Mouse (Mus musculus) embryonic facial prominence, embryonic 14.5 days (tissue): ENCODE results near the gene Fam167b. TPM values are rescaled to one million over a fixed set of nuclear protein-coding genes. Genes with fewer than 3 reads are reported as not detected.
"Not testable (repeated sequence)": the region's sequence is repeated elsewhere in the genome, so short reads cannot be mapped to it uniquely, and the experiment has no call there.

Experiments used
- ATAC-seq: fragments of 200-750 bp; cut with Nextera tagmentation; 2 replicates; pipeline ENCODE4 v1.8.0; 2017; ENCODE audit warnings: low read depth, moderate number of reproducible peaks, moderate TSS enrichment
- DNase-seq: peaks from one replicate; pipeline ENCODE4 v3.0.0-alpha.2; 2015; ENCODE audit warnings: low spot score
- H3K27ac ChIP-seq: fragments of 300-500 bp; sonication (generic); replicated peaks from 2 replicates; pipeline ENCODE4 v1.5.1; 2014; ENCODE audit warnings: low read depth, mild to moderate bottlenecking, low read length, moderate library complexity
- H3K27me3 ChIP-seq: fragments of 300-500 bp; sonication (generic); replicated peaks from 2 replicates; pipeline ENCODE4 v1.6.1; 2014; ENCODE audit warnings: low read length; ENCODE audit not compliant: control insufficient read depth, insufficient read depth
- H3K36me3 ChIP-seq: fragments of 300-500 bp; sonication (generic); 2 replicates; pipeline ENCODE4 v1.6.1; 2014; ENCODE audit warnings: low read length, mixed read lengths; ENCODE audit not compliant: control insufficient read depth, insufficient read depth
- H3K4me1 ChIP-seq: fragments of 300-500 bp; sonication (generic); 2 replicates; pipeline ENCODE4 v1.6.1; 2014; ENCODE audit warnings: antibody characterized with exemption, low read length; ENCODE audit not compliant: control insufficient read depth, insufficient read depth
- H3K4me2 ChIP-seq: fragments of 300-500 bp; sonication (generic); 2 replicates; pipeline ENCODE4 v1.6.1; 2014; ENCODE audit warnings: low read depth, mild to moderate bottlenecking, low read length, moderate library complexity, mixed read lengths
- H3K4me3 ChIP-seq: fragments of 300-500 bp; sonication (generic); 2 replicates; pipeline ENCODE4 v1.5.1; 2014; ENCODE audit warnings: low read depth, mild to moderate bottlenecking, low read length
- H3K9ac ChIP-seq: fragments of 300-500 bp; sonication (generic); 2 replicates; pipeline ENCODE4 v1.6.1; 2014; ENCODE audit warnings: low read depth, mild to moderate bottlenecking, low read length, moderate library complexity, mixed read lengths
- H3K9me3 ChIP-seq: fragments of 300-500 bp; sonication (generic); 2 replicates; pipeline ENCODE4 v1.6.1; 2016; ENCODE audit warnings: low read length; ENCODE audit not compliant: control insufficient read depth
- WGBS: fragments of 180-500 bp; shearing (Covaris S2); extraction: QIAGEN DNeasy Blood & Tissue Kit; methylation state at CpG from one replicate; pipeline ENCODE4 v1.1.7; 2014; 5-methylcytosine and 5-hydroxymethylcytosine counted together
- polyA plus RNA-seq: library from polyadenylated mRNA; unstranded; fragments of >200 nt; fragmentation: Nextera tagmentation; extraction: Ambion mirVana; gene quantifications from 2 replicates; pipeline ENCODE4 v1.2.1, GENCODE M21; 2014

Fam167b gene
- polyA plus RNA-seq, 1 experiment from 2014 or later = 6.4 TPM

DNA sequence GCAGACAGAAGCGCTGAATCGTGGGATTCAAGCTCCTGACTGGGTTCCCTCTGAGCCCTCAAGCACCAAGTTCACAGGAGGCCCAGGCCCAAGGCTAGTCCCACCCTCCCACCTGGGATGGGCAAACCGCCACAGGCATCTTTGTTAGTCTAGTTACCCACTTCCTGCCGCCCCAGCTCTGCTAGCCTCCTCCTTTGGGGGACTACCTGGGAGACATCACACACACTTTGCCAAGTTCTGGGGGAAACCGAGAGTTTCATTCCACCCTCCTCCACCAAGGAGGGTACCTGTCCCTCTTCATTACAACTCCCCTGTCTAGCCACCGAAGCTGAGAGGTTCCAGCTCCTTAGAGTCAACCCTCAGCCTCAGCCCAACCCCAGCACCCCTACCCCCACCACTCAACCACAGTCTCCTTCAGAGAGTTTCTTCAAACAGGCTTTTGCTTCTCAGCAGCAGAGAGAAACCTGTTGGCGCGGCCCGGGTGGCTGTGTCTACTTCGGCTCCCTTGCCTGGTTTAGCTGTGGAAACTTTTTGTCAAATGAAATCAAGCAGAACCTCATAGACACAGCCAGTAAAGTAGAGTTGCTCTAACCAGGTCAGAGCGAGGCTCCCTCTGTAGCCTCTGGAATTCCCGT lies 19.9 kb downstream of the Fam167b start:
- ATAC-seq (no peak), DNase-seq (no peak)
- no peaks in the 10 kb centered on the region for H3K36me3 ChIP-seq
- WGBS = 80% methylated on average over 12 of the region's 12 CpGs
- no peak overlapping the region for H3K27ac ChIP-seq
- no peaks in the 10 kb centered on the region for H3K9me3 ChIP-seq
- H3K4me3 ChIP-seq = no peak overlapping the region
- H3K4me1 ChIP-seq = peaks cover 11% of the 10 kb centered on the region
- no peak overlapping the region for H3K9ac ChIP-seq
- H3K27me3 ChIP-seq = no peaks in the 10 kb centered on the region
- no peak overlapping the region for H3K4me2 ChIP-seq

DNA sequence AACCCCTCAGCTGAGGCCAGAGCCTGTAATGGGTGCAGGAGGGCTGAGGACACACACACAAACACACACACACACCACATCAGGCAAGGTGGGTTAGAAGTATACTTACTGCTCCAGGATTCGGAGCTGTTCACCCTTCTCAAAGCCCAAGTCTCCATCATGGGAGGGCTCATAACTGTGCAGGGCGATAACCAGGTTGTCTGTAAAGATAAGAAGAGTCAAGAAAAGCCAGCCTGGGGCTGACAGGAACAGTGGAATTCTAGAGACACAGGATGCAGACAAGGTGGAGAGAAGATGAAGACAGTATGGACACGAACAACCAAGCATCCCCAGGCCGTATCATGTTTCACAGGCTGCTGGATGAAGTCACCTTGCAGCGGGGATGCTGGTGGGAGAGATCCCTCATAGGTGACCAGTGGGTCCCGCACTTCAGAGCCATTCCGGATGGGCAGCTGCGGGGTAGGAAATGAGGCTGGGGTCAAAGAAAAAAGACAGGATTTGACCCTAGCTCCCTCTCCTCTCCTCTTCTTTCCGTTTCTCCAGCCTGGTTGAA lies 21.0 kb downstream of the Fam167b start:
- DNase-seq = no peak
- Histone ChIP-seq H3K4me2 (peak overlapping the region; percentile 72), H3K27me3 (no peaks in the 10 kb centered on the region), H3K36me3 (no peaks in the 10 kb centered on the region), H3K27ac (no peak overlapping the region), H3K4me1 (peaks cover 11% of the 10 kb centered on the region), H3K4me3 (peak overlapping the region; percentile 49), H3K9me3 (no peaks in the 10 kb centered on the region), H3K9ac (peak overlapping the region; percentile 66; the same call in 1 of the 2 replicates)
- WGBS = 71% methylated on average over 9 of the region's 9 CpGs
- ATAC-seq = no peak

DNA sequence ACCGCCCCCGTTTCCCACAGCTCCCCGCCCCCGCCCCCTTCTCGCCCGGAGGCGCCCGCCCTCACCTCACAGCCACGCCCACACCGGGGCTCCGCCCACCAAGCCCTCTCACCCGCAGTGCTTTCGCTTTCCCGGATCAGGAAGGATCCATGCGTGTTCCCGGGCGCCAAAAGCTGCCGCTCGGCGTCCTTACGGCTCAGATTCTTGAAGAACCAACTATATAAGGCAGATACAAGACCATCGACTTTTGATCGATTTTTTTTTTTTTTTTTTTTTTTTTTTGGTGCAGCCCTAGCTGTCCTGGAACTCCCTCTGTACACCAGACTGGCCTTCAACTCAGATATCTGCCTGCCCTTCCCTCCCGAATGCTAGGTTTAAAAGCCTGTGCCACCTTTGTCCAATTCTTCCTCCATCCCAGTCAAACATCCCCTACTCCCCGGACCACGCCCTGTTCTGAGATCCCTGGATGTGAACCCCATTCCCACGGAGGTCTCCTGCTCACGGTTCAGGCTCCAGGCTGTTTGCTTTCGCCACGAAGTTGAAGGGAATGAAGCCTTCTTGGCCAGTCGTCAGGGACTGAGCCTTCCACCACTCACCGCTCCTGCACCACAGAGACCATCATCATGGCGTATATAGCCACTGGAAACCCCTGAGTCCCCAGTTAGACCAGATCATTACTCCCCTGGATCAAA lies 21.7 kb downstream of the Fam167b start:
- Histone ChIP-seq H3K4me3 (peak overlapping the region; percentile 49), H3K4me2 (peak overlapping the region; percentile 72), H3K9me3 (no peaks in the 10 kb centered on the region), H3K27ac (peak overlapping the region; percentile 72; the same call in 1 of the 2 replicates), H3K4me1 (peaks cover 11% of the 10 kb centered on the region), H3K36me3 (no peaks in the 10 kb centered on the region), H3K9ac (peak overlapping the region; percentile 66), H3K27me3 (no peaks in the 10 kb centered on the region)
- peak; percentile 95 for DNase-seq
- ATAC-seq = peak; percentile 81
- 8% methylated on average over 29 of the region's 33 CpGs for WGBS

DNA sequence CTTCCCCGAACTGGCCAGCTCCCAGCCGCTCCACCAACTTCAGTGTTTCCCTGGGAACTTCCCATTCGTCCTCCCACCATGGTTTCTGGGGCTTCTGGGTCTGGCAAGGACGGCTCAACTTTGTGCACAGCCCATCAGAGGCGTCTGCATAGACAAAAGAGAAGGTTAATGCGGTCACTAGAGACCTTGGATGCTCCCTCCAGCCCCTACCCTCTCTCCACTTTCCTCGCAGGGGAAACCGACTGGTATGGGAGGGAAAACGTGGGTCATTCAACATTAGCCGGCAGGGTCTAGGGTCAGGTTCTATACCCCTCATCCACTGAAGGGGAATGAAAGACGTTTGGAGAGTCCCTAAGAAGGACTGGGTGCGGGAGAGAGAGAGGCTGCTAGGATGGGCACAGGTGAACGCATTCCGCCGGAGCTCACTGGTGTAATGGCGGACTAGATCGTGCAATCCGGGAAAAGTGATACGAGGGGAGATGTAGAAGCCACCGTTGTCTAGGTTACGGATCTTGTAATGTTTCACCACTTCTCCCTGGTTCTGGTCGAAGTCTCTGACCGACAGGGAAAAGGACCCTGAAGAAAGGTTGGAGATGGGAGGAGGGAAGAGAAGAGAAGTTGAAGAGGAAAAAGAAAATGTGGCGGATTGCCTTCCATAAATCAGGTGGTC lies 22.4 kb downstream of the Fam167b start:
- no peaks in the 10 kb centered on the region for H3K9me3 ChIP-seq
- peaks cover 11% of the 10 kb centered on the region for H3K4me1 ChIP-seq
- ATAC-seq (peak; percentile 56), DNase-seq (no peak)
- peak overlapping the region; percentile 46; the same call in 1 of the 2 replicates for H3K27ac ChIP-seq
- peak overlapping the region; percentile 49 for H3K4me3 ChIP-seq
- peak overlapping the region; percentile 72 for H3K4me2 ChIP-seq
- WGBS = 1% methylated on average over 24 of the region's 24 CpGs
- peak overlapping the region; percentile 44 for H3K9ac ChIP-seq
- no peaks in the 10 kb centered on the region for H3K36me3 ChIP-seq
- no peaks in the 10 kb centered on the region for H3K27me3 ChIP-seq

DNA sequence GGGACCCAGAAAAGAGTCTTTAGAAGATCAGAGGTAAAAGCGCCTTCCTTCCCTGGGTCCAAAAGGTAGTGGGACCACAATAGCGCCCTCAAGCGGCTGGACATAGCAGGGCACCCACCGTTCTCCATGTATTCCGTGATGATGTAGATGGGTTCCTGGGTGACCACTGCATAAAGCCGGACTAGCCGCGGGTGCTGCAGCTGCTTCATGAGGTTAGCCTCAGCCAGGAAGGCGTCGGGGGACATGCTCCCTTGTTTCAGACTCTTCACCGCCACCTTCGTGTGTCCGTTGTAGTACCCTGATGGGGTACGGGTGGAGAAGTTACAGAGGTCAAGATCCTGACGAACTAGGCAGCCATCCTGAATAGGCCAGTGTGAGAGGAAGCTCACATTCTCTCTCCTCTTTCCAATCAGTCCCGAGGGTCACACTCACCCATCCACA lies 22.9 kb downstream of the Fam167b start:
- Histone ChIP-seq H3K9ac (peak overlapping the region; percentile 44), H3K4me2 (peak overlapping the region; percentile 72), H3K4me1 (peaks cover 11% of the 10 kb centered on the region), H3K4me3 (peak overlapping the region; percentile 49), H3K27me3 (no peaks in the 10 kb centered on the region), H3K27ac (no peak overlapping the region), H3K9me3 (no peaks in the 10 kb centered on the region), H3K36me3 (no peaks in the 10 kb centered on the region)
- 6% methylated on average over 16 of the region's 16 CpGs for WGBS
- DNase-seq (peak; percentile 41), ATAC-seq (peak; percentile 34)

DNA sequence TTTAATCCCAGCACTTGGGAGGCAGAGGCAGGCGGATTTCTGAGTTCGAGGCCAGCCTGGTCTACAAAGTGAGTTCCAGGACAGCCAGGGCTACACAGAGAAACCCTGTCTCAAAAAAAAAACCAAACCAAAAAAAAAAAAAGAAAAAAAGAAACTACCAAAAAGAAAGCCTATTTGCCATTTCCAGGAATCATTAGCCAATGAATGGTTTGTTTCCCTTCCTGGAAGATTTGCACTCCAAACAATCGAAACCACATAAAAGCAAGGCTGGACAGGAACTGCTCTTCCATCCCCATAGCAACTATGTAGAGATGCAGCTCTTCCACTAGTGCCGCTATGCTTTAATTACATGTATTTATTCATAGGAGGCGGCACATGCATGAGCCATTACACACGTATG lies 23.8 kb downstream of the Fam167b start:
- H3K27me3 ChIP-seq, H3K36me3 ChIP-seq, H3K4me3 ChIP-seq, H3K9ac ChIP-seq, DNase-seq, ATAC-seq, H3K27ac ChIP-seq, H3K9me3 ChIP-seq, H3K4me2 ChIP-seq: not testable (repeated sequence)
- WGBS = 90% methylated on average over 6 of the region's 6 CpGs
- peaks cover 11% of the 10 kb centered on the region for H3K4me1 ChIP-seq

DNA sequence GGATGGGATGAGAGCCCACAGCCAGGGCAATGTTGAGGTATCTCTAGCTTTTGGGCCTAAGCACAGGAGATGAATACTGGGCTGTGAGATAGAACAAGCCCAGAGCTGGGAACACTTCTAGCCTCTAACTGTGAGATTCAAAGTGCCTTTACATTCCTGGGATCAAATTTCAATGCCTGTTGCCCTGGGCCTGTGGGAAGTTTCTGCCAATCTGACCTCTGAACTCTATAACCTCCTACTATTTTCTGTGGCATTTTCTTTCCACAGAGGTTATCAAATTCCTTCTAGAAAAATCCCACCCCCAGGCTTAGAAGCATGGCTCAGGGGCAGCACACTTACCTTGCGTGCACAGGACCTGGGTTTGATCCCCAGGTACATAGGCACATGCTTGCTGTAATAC lies 28.1 kb downstream of the Fam167b start:
- Histone ChIP-seq H3K4me3 (no peak overlapping the region), H3K9me3 (no peaks in the 10 kb centered on the region), H3K4me2 (no peak overlapping the region), H3K27me3 (no peaks in the 10 kb centered on the region), H3K36me3 (no peaks in the 10 kb centered on the region), H3K9ac (no peak overlapping the region), H3K4me1 (no peaks in the 10 kb centered on the region; the same call in 1 of the 2 replicates), H3K27ac (no peak overlapping the region)
- no peak for DNase-seq
- 32% methylated on average over 1 of the region's 1 CpGs for WGBS
- no peak for ATAC-seq

DNA sequence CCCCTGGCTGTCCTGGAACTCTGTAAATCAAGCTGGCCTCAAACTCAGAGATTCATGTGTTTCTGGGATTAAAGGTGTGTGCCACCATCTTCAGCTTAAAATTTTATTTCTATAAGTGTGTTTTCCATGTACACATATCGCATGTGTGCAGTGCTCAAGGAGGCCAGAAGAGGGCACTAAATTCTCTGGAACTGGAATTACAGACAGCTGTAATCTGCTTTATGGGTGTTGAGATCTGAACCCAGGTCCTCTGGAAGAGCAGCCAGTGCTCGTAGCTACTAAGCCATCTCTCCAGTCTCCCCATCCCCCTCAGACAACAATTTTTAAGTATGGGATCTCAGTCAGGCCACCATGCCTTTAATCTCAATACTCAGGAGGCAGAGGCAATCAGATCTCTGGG lies 29.0 kb downstream of the Fam167b start:
- WGBS = 93% methylated on average over 2 of the region's 2 CpGs
- Histone ChIP-seq H3K9ac (no peak overlapping the region), H3K36me3 (no peaks in the 10 kb centered on the region), H3K4me2 (no peak overlapping the region), H3K27ac (no peak overlapping the region), H3K4me1 (no peaks in the 10 kb centered on the region), H3K27me3 (no peaks in the 10 kb centered on the region), H3K9me3 (no peaks in the 10 kb centered on the region), H3K4me3 (no peak overlapping the region)
- ATAC-seq (no peak), DNase-seq (no peak)
